Mouse (Mus musculus) midbrain, postnatal 0 days (tissue): ENCODE results near the gene Dach1. TPM values are rescaled to one million over a fixed set of nuclear protein-coding genes. Genes with fewer than 3 reads are reported as not detected.

Experiments used
- ATAC-seq: fragments of 200-750 bp; cut with Nextera tagmentation; 2 replicates; pipeline ENCODE4 v1.8.0; 2017; ENCODE audit warnings: moderate number of reproducible peaks, mild to moderate bottlenecking, moderate TSS enrichment, moderate library complexity; ENCODE audit not compliant: low FRiP score
- DNase-seq: peaks from one replicate; pipeline ENCODE4 v3.0.0-alpha.2; 2015; ENCODE audit warnings: low spot score
- H3K27ac ChIP-seq: fragments of 300-500 bp; sonication (generic); 2 replicates; pipeline ENCODE4 v1.5.1; 2014; ENCODE audit warnings: low read depth, mild to moderate bottlenecking, low read length, mixed read lengths
- H3K27me3 ChIP-seq: fragments of 300-500 bp; sonication (generic); 2 replicates; pipeline ENCODE4 v1.6.1; 2014; ENCODE audit warnings: low read length, control low read depth, mixed read lengths; ENCODE audit not compliant: insufficient read depth
- H3K36me3 ChIP-seq: fragments of 300-500 bp; sonication (generic); 2 replicates; pipeline ENCODE4 v1.6.1; 2014; ENCODE audit warnings: low read length, control low read depth, mixed read lengths; ENCODE audit not compliant: insufficient read depth
- H3K4me1 ChIP-seq: fragments of 300-500 bp; sonication (generic); 2 replicates; pipeline ENCODE4 v1.6.1; 2014; ENCODE audit warnings: mild to moderate bottlenecking, control low read depth, antibody characterized with exemption, low read length, mixed read lengths; ENCODE audit not compliant: insufficient read depth
- H3K4me2 ChIP-seq: fragments of 300-500 bp; sonication (generic); 2 replicates; pipeline ENCODE4 v1.6.1; 2014; ENCODE audit warnings: low read depth, mild to moderate bottlenecking, low read length, mixed read lengths; ENCODE audit not compliant: poor library complexity, severe bottlenecking
- H3K4me3 ChIP-seq: fragments of 300-500 bp; sonication (generic); 2 replicates; pipeline ENCODE4 v1.5.1; 2014; ENCODE audit warnings: low read depth, mild to moderate bottlenecking, low read length, moderate library complexity
- H3K9ac ChIP-seq: fragments of 300-500 bp; sonication (generic); replicated peaks from 2 replicates; pipeline ENCODE4 v1.6.1; 2014; ENCODE audit warnings: mild to moderate bottlenecking, low read length, moderate library complexity, mixed read lengths; ENCODE audit not compliant: poor library complexity, severe bottlenecking
- H3K9me3 ChIP-seq: fragments of 300-500 bp; sonication (generic); 2 replicates; pipeline ENCODE4 v1.6.1; 2016; ENCODE audit warnings: low read length, control low read depth
- CTCF ChIP-seq: IDR thresholded peaks from 2 replicates; pipeline ENCODE4 v1.5.1; 2016; ENCODE audit warnings: antibody characterized with exemption, mild to moderate bottlenecking
- WGBS: fragments of 180-500 bp; shearing (Covaris S2); extraction: QIAGEN DNeasy Blood & Tissue Kit; methylation state at CpG from one replicate; pipeline ENCODE4 v1.1.7; 2014; 5-methylcytosine and 5-hydroxymethylcytosine counted together
- polyA plus RNA-seq: library from polyadenylated mRNA; unstranded; fragments of >200 nt; fragmentation: Nextera tagmentation; extraction: Ambion mirVana; gene quantifications from 2 replicates; pipeline ENCODE4 v1.2.1, GENCODE M21; 2015
- total RNA-seq: library from RNA; depleted of rRNA; stranded (reverse); fragments of >200 nt; gene quantifications from 2 replicates; pipeline ENCODE4 v1.2.3, GENCODE M21; 2014

Dach1 gene
- total and polyA plus RNA-seq, 2 experiments from 2014 or later, result 6.4 to 14.5 TPM

DNA sequence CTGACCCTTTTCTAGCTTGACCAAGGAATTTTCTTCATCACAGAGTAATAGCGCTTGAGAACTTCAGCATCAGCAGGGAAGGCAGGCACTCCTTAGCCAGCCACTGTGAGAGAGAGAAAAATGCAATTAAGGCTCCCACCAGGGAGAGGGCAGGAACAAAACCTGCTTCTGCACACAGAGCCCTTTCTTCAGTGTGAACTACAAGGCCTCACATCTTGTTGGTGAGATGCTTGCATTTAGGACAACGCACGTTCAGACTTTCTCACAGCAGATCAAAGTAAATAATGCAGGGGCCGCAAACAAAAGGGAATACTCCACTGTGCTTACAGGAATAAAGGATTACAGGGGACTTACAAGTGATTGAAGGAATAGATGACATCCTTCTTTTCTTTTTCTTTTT, 74.3 kb downstream of the Dach1 start:
- H3K4me2 ChIP-seq, result no peak overlapping the region
- no peaks in the 10 kb centered on the region for H3K27me3 ChIP-seq
- no peaks in the 10 kb centered on the region for H3K4me1 ChIP-seq
- no peak overlapping the region for H3K27ac ChIP-seq
- DNase-seq, result no peak
- no peak for TF ChIP-seq CTCF
- whole genome bisulfite sequencing, result 30% methylated on average over 4 of the region's 4 CpGs
- H3K36me3 ChIP-seq, result no peaks in the 10 kb centered on the region
- no peak overlapping the region for H3K9ac ChIP-seq
- H3K9me3 ChIP-seq, result no peaks in the 10 kb centered on the region
- no peak for ATAC-seq
- H3K4me3 ChIP-seq, result no peak overlapping the region

DNA sequence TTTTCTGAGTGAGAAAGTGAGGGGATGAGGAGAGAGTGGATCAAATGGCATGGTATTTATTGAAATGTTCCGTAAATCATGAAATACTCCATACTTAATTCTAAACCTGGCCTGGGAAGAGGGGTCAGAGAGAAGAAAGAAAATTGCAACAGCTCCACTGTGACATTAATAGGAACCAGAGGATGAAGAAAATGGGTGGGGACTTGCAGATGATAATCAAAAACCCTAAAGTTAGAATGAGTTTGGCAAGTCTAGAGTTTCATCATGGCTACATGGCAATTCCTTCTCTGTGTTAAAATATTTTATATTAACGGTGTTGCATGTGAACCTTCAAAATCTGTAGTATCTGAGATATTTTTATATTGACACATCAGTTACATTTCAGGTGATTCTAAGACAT, 80.3 kb downstream of the Dach1 start:
- no peak overlapping the region for H3K4me2 ChIP-seq

DNA sequence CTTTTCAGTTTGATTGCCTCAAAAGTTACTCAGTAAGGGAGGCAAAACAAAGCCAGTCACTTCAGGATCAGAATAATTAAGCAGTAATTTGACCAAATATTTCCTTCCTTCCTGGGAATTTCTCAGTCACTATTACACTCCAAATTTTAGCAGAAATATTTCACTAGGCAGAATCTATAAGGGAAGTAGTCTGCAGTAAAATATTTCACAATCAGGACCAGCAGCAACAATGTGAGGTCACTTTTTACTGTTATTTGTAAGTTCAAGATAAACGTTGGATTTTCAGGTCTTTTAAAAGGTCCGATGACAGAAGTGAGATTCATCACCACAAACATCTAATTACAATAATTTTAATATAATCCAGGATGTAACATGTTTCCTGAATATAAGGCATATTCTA, 82.2 kb downstream of the Dach1 start:
- H3K36me3 ChIP-seq, result no peaks in the 10 kb centered on the region
- no peaks in the 10 kb centered on the region for H3K9me3 ChIP-seq
- no peak for TF ChIP-seq CTCF
- no peak for ATAC-seq
- no peak overlapping the region for H3K4me2 ChIP-seq
- H3K27me3 ChIP-seq, result no peaks in the 10 kb centered on the region
- WGBS, result 81% methylated on average over 2 of the region's 2 CpGs
- H3K4me3 ChIP-seq, result no peak overlapping the region
- no peaks in the 10 kb centered on the region for H3K4me1 ChIP-seq
- DNase-seq, result no peak
- H3K9ac ChIP-seq, result no peak overlapping the region
- H3K27ac ChIP-seq, result no peak overlapping the region

More for the DNA sequence above, 80.3 kb downstream of the Dach1 start:
- H3K27ac ChIP-seq, result no peak overlapping the region
- H3K36me3 ChIP-seq, result no peaks in the 10 kb centered on the region
- H3K9me3 ChIP-seq, result no peaks in the 10 kb centered on the region
- DNase-seq (no peak), ATAC-seq (no peak)
- H3K27me3 ChIP-seq, result no peaks in the 10 kb centered on the region
- no peak overlapping the region for H3K9ac ChIP-seq
- no peaks in the 10 kb centered on the region for H3K4me1 ChIP-seq
- 100% methylated on average over 2 of the region's 2 CpGs for WGBS
- TF ChIP-seq CTCF, result no peak
- H3K4me3 ChIP-seq, result no peak overlapping the region

DNA sequence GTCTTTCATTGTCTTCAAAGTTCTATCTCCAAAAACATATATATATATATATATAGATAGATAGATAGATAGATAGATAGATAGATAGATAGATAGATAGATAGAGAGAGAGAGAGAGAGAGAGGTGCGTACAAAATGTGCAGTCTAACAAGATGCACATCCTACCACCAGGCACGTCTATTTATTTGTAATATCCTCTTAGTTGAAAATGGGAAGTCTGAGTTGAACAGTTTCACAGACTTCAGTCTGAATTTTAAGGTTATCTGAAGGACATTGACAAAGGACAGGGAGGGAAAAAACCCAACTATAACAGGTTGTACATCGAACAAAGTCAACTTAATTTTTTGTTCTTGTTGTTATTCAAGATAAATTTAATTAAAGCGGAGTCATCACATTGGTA, 82.8 kb downstream of the Dach1 start:
- no peaks in the 10 kb centered on the region for H3K9me3 ChIP-seq
- H3K27ac ChIP-seq, result no peak overlapping the region
- H3K9ac ChIP-seq, result no peak overlapping the region
- no peaks in the 10 kb centered on the region for H3K36me3 ChIP-seq
- H3K4me3 ChIP-seq, result no peak overlapping the region
- ATAC-seq, result no peak
- no peaks in the 10 kb centered on the region for H3K27me3 ChIP-seq
- TF ChIP-seq CTCF, result no peak
- H3K4me2 ChIP-seq, result no peak overlapping the region
- WGBS, result 92% methylated on average over 4 of the region's 4 CpGs
- H3K4me1 ChIP-seq, result no peaks in the 10 kb centered on the region
- DNase-seq, result no peak

DNA sequence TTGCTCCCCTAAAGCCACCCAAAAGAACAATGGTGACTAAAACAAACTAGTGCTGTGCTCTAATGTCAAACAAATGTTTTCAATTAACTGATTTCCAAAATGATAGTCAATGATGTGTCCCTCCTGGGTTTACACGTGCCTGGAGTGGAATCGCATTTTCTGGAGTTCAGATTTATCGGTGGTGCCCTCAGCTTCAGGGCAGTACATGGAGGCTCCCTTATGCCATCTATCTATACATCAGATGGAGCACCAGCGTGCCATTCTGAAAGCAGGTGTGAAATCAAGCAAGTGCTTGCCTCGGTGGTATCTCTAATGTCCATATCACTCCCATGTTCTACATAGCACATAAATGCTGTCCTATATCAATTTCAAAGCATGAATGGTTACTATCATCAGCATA, 84.4 kb downstream of the Dach1 start:
- ATAC-seq (no peak), DNase-seq (no peak)
- Histone ChIP-seq H3K27me3 (no peaks in the 10 kb centered on the region), H3K4me1 (no peaks in the 10 kb centered on the region), H3K4me3 (no peak overlapping the region), H3K9me3 (no peaks in the 10 kb centered on the region), H3K9ac (no peak overlapping the region), H3K27ac (no peak overlapping the region), H3K36me3 (no peaks in the 10 kb centered on the region), H3K4me2 (no peak overlapping the region)
- TF ChIP-seq CTCF, result no peak
- 73% methylated on average over 5 of the region's 5 CpGs for WGBS

DNA sequence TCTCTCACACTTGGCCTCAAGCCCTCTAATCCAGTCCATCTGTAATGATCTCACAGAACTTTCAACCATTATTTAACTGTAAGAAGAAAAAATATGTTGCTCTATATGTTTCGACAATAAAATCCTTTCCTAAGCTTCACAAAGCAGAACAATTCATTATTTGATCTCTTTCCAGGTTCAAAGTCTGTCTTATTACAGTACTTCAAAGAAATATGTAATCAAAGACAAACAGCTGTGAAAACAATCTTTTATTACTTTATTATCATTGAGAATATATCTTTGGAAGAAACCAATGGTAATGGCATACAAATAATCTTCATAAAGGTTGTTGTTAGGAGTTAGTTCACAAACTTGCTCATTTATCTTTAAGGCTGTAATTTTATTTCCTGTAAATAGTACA, 84.8 kb downstream of the Dach1 start:
- Histone ChIP-seq H3K4me2 (no peak overlapping the region), H3K27me3 (no peaks in the 10 kb centered on the region), H3K4me1 (no peaks in the 10 kb centered on the region), H3K36me3 (no peaks in the 10 kb centered on the region), H3K9me3 (no peaks in the 10 kb centered on the region), H3K4me3 (no peak overlapping the region), H3K9ac (no peak overlapping the region), H3K27ac (no peak overlapping the region)
- TF ChIP-seq CTCF, result no peak
- no peak for DNase-seq
- no peak for ATAC-seq
- WGBS, result 55% methylated on average over 1 of the region's 1 CpGs
